Mouse (Mus musculus) thymus, postnatal 25 days (tissue): Measurements from ENCODE around the gene Cltb.

Source experiments
- DNase-seq: peaks from one replicate; pipeline ENCODE4 v3.0.0; 2022

Gene Cltb

DNA sequence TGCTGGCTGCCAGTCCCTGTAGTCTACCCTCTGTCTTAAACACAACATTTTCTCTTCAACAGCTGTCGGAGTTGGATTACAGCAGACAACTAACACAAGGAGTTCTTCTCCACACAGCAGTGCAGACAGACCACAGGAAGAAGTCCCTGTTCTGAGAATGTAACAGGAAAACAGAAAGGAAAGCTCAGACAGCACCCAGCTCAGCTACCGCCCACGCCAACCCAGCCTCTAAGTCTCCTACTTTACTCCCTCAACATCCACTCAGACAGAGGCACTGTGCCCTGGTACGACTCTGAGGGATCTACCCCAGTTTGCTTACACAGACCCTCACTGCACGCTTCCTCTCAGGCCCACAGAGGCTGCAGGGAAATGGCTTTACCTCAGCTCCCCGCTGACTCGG lies 50.5 kb downstream of the Cltb start:
- DNase-seq = no peak

GRCm38 (mm10) chr13:54559656-54560055 lies 51.5 kb downstream of the Cltb start:
- DNase-seq = no peak

GRCm38 (mm10) chr13:54557652-54558051 lies 53.5 kb downstream of the Cltb start:
- DNase-seq = no peak

DNA sequence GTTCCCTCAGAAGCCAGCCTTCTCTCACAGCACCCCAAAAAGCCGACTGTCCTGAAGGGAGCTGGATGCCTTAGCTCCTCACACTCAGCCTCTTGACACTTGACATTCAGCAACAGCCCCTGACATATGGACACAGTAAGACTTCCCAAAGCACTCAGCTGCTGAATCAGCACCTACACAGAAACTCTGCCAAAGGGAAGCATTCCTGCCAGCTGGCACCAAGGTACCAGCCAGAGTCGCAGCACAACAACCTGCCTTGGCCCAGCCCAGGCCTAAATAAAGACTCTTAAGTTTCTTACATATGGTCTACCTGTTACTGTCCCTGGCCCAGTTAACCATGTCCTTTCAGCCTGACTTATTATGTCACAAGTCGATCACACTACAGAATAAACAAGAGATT lies 54.3 kb downstream of the Cltb start:
- no peak for DNase-seq

DNA sequence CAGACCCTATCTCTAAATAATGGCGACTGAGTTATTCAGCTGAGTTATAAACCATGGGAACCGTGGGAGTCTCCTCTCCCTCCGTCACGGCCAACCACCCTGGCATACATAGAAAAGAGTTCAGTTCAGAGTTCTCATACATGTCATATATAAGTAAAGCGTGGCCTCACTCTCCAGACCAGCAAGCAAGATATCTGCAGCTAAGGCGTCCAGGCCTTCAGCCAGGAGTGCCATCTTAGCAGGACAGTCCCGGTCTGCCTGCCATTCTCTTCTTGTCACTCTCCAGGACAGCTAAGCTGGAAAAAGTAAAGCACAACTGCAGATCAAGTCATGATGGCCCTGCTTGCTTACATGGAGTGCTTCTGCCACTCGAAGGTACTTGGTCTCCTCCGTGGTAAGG lies 55.0 kb downstream of the Cltb start:
- DNase-seq = no peak

- no peak for DNase-seq
Measured at GRCm38 (mm10) chr13:54548036-54548435, 63.1 kb downstream of the Cltb start.
